ENCODE assay signal across 19 mouse cellular contexts in genomic region chr16:90191289-90191688, GRCm38 (mm10).
"Had no signal": no experiment of that assay in that cellular context is flagged by ENCODE, and none has a peak within 500 bp of the region (broad histone marks: within the 10 kb centered on the region; RNA-seq: fewer than 3 reads in every experiment).

No protein-coding gene starts in this region.

- H3K36me3 ChIP-seq: liver, embryonic 15.5 days; midbrain, embryonic 10.5 days; midbrain, embryonic 13.5 days; neural tube, embryonic 13.5 days; neural tube, embryonic 15.5 days had no signal

- H3K27me3 ChIP-seq: liver, embryonic 15.5 days; neural tube, embryonic 13.5 days; neural tube, embryonic 15.5 days had no signal

- H3K27ac ChIP-seq: liver, embryonic 15.5 days; midbrain, embryonic 10.5 days; midbrain, embryonic 13.5 days; neural tube, embryonic 13.5 days; neural tube, embryonic 15.5 days had no signal

- H3K4me2 ChIP-seq: liver, embryonic 15.5 days; lung, embryonic 14.5 days; midbrain, embryonic 13.5 days; neural tube, embryonic 13.5 days; neural tube, embryonic 15.5 days had no signal

- ATAC-seq: midbrain, embryonic 13.5 days; midbrain, embryonic 16.5 days had no signal

- H3K4me1 ChIP-seq: midbrain, embryonic 13.5 days; neural tube, embryonic 13.5 days; neural tube, embryonic 15.5 days had no signal

- H3K9me3 ChIP-seq: liver, embryonic 15.5 days; midbrain, embryonic 10.5 days; midbrain, embryonic 13.5 days; neural tube, embryonic 13.5 days; neural tube, embryonic 15.5 days had no signal

- DNase-seq: liver; lung, embryonic 14.5 days; lung, postnatal 10 days; lung, postnatal 4 days; retina, postnatal 1 day; right cerebral cortex, adult 18-20 months; right cerebral cortex, postnatal 25 days; right cerebral cortex, postnatal 4 days; spleen, adult 18-20 months; thymus, adult 18-20 months; thymus, postnatal 14 days; thymus, postnatal 36 days had no signal

- H3K9ac ChIP-seq: liver, embryonic 15.5 days; lung, embryonic 14.5 days; midbrain, embryonic 13.5 days; neural tube, embryonic 13.5 days; neural tube, embryonic 15.5 days had no signal

- H3K4me3 ChIP-seq: liver, embryonic 15.5 days; midbrain, embryonic 10.5 days; midbrain, embryonic 13.5 days; myocyte; neural tube, embryonic 13.5 days; neural tube, embryonic 15.5 days had no signal
